Mouse (Mus musculus) lung, adult 2 months (tissue): ENCODE data around the gene Atp11a. TPM values are rescaled to one million over a fixed set of nuclear protein-coding genes. Genes with fewer than 3 reads are reported as not detected.
A peak's percentile ranks its signal among the peaks of the same experiment; 100 is the strongest.

Experiments used
- DNase-seq: peaks from one replicate; pipeline ENCODE4 v3.0.0; 2022
- H3K4me1 ChIP-seq: fragments of 200-500 bp; 2 replicates; pipeline ENCODE4 v1.6.1; 2011; ENCODE audit warnings: low read length; ENCODE audit not compliant: control insufficient read depth, insufficient read depth
- H3K4me3 ChIP-seq: fragments of 200-500 bp; replicated peaks from 2 replicates; pipeline ENCODE3; 2011; ENCODE audit warnings: low read depth, mild to moderate bottlenecking, control low read depth, low read length; ENCODE audit errors: extremely low read depth
- CTCF ChIP-seq: fragments of 200-500 bp; IDR thresholded peaks from 2 replicates; pipeline ENCODE4 v1.5.1; 2011; ENCODE audit warnings: mild to moderate bottlenecking, low read length, control low read depth; ENCODE audit not compliant: insufficient read depth
- POLR2A ChIP-seq: fragments of 200-500 bp; IDR thresholded peaks from 2 replicates; pipeline ENCODE4 v1.6.1; 2011; ENCODE audit warnings: low read depth, mild to moderate bottlenecking, control low read depth, low read length, borderline replicate concordance; ENCODE audit errors: extremely low read depth
- WGBS: fragments of 180-500 bp; shearing (Covaris S2); methylation state at CpG from one replicate; pipeline ENCODE4 v1.1.7; 2018; 5-methylcytosine and 5-hydroxymethylcytosine counted together
- polyA plus RNA-seq: library from polyadenylated mRNA; depleted of rRNA; stranded (reverse); fragments of >200 nt; gene quantifications from 2 replicates; pipeline ENCODE4 v1.2.3, GENCODE M21; 2012

Atp11a gene
- polyA plus RNA-seq, 1 experiment = 307 TPM

DNA sequence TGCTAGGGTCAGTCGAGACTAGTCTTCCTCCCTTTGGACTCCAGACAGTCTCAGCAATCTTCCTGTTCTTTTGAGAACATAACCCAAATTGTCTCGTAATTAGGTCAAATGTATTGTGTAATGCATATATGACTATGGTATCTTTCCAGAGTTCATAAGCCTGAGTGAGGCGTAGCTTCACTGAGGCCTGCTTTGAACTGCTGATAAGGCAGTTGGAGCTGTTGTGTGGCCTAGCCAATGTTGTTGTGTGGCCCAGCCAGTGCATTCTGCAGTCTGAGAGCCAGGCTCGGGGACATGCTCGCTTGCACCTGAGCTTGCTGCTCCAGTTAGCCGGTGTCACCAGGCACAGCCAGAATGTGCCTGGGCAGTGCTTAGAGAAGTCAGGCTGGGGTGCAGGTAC lies 89.6 kb downstream of the Atp11a start:
- no peaks in the 10 kb centered on the region for H3K4me1 ChIP-seq
- 84% methylated on average over 6 of the region's 6 CpGs for WGBS
- H3K4me3 ChIP-seq = no peak overlapping the region
- TF ChIP-seq CTCF (no peak), POLR2A (no peak)
- no peak for DNase-seq

DNA sequence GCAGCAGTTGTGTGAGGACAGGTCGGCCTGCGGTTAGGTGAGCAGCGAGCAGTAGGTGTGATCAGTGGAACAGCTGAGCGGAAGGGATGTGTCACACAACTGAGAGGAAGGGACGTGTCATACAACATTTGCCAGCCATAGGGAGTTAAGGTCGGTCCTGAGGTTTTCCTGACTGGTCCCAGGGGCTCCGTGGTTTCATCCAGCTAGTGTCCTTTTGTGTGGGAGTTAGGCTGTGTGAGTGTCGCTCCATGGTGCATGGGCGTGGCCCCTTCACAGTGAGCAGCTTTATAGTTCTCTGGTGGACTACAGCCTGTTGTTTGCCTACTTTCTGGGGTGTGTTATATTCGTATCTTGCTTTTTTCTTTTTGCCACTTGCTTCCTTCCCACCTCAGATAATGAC lies 94.4 kb downstream of the Atp11a start:
- Histone ChIP-seq H3K4me3 (no peak overlapping the region), H3K4me1 (no peaks in the 10 kb centered on the region)
- 77% methylated on average over 10 of the region's 10 CpGs for WGBS
- DNase-seq = no peak
- TF ChIP-seq POLR2A = no peak
- no peak for TF ChIP-seq CTCF

DNA sequence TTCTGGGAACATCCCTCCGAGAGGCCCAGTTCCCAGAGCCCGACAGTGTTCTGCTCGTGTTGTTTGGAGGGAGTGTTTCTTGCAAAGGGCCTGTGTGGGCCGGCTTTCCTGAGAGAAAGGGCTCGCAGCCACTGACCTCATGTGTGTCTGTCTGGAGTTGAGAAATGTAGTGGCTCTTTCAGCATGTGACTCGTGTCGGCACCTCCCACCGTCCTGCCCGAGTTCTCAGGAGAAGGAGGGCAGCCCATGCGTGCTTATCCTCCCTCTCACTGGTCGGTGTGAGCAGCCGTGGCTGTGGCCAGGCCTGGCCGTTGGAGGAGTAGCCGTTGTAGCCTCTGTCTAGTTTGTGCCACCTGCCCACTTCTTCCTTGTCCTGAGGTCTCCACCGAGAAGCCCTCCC lies 99.2 kb downstream of the Atp11a start:
- TF ChIP-seq POLR2A (no peak), CTCF (no peak)
- H3K4me1 ChIP-seq = no peaks in the 10 kb centered on the region
- DNase-seq = no peak
- WGBS = 55% methylated on average over 15 of the region's 15 CpGs
- no peak overlapping the region for H3K4me3 ChIP-seq

DNA sequence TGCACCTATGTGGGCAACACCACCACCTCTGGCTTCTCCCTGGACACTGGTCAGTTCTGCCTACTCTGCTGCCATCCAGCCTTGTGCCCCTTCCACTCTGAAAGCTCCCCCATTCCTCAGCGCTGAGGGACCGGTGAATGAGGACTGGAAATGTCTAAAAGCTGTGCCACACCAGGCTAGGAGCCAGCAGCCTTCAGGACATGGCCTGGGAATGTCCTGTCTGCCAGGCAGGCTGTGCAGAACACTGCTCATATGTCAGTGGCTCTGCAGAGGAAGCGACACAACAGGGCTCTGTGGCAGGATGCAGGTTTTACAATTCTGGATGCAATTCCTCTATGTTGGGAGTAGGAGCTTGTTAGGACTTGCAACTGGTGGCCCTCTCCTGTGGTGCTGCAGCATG lies 106.2 kb downstream of the Atp11a start:
- TF ChIP-seq CTCF = no peak
- TF ChIP-seq POLR2A = no peak
- WGBS = 89% methylated on average over 3 of the region's 3 CpGs
- H3K4me3 ChIP-seq = no peak overlapping the region
- no peaks in the 10 kb centered on the region for H3K4me1 ChIP-seq
- no peak for DNase-seq

DNA sequence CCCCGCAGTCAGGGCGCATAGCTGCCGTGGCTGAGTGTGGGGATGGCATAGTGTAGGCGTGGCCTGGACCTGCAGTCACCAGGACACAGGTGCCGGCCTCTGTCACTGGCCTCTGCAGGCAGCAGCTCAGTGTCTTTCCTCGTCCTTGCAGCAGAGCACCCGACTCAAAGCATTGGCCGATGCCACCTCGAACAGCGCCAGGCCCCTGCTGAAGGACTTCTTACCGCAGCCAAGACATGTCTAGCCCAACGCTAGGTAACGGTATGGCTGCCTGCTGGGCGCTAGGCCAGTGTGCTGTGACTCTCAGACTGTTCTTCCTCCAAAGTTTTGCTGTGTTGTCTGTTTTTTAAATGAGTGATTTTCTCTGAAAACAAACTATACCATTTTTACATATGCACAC lies 106.8 kb downstream of the Atp11a start:
- no peak overlapping the region for H3K4me3 ChIP-seq
- DNase-seq = no peak
- 87% methylated on average over 14 of the region's 14 CpGs for WGBS
- TF ChIP-seq POLR2A (no peak), CTCF (no peak)
- no peaks in the 10 kb centered on the region for H3K4me1 ChIP-seq

DNA sequence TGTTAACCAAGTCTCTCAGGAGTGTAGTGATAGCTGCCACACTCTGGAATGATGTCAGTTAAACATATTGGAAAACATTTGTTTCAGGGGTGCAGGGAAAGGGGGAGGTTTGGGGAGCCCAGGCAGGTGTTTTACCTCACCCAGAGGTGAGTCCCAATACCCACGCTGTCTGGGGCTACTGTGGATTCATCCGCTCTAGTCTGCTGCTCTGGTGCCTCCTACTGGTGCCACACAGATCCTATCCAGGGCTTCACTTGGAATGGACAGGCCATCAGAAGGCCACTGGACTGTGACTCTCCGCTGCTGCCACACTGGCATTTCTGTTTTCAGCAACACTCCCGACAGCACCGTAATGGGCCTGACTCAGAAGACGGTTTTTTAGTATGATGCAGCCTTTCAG lies 109.0 kb downstream of the Atp11a start:
- DNase-seq = no peak
- WGBS = 81% methylated on average over 6 of the region's 6 CpGs
- no peaks in the 10 kb centered on the region for H3K4me1 ChIP-seq
- H3K4me3 ChIP-seq = no peak overlapping the region
- TF ChIP-seq POLR2A (no peak), CTCF (no peak)

DNA sequence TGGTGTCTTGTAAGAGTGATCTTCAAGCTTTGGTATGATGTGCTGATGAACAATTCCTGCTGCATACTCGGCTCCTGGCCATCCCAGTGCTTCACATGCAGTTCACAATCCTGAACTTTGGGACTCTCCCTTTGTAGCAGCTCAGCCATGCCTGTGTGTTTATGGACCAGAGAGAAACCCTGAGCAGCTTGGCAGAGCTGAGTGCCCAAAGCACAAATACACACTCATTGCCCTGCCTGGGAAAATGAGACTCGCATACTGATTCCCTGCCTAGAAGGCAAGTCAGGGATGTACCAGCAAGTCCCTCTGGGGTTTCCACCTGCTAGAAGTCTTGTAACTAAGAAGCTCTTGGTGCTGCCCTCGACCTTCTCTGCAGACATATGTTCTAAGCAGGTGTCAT lies 112.8 kb downstream of the Atp11a start:
- Histone ChIP-seq H3K4me3 (no peak overlapping the region), H3K4me1 (no peaks in the 10 kb centered on the region)
- TF ChIP-seq CTCF (no peak), POLR2A (no peak)
- no peak for DNase-seq
- WGBS = 71% methylated on average over 3 of the region's 3 CpGs

DNA sequence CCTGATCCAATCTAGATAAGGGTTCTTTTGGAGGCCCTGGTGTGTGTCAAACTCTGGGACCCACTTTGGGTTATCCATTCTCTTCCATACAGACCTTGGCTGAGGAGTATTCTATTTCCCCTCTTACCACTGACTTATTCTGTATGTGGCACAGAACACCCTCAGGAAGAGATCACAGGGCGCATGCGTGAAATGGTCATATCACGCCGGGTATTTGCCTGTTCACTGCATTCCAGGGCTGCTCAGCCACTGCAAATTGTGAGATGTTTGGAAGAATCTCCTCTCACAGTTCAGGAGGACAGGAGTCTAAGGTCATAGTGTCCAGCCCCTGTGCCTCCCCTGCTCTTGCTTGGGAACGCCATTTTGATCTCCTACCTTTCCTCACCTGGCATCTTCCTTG lies 113.8 kb downstream of the Atp11a start:
- TF ChIP-seq CTCF = no peak
- no peak for DNase-seq
- H3K4me1 ChIP-seq = no peaks in the 10 kb centered on the region
- 82% methylated on average over 5 of the region's 5 CpGs for WGBS
- no peak overlapping the region for H3K4me3 ChIP-seq

DNA sequence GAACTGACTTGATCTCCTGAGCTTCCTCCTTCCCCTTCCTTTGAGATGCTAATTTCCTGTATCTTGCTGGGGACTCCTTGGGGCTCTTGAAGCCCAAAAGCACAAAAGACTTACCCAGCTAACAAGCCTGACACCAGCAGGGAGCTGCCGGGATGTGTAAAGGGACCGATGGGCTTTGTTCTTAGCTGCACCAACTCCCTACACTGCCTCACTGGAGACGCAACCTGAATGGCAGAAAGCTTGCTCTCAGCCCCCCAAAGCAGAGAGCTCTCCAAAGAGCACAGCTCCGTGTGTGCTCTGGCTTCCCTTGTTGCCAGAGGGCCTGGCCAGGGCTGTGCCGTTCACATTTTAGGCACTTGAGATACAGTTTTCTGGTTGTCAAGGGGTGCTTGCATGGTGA lies 114.6 kb downstream of the Atp11a start:
- Histone ChIP-seq H3K4me1 (no peaks in the 10 kb centered on the region), H3K4me3 (no peak overlapping the region)
- 27% methylated on average over 5 of the region's 5 CpGs for WGBS
- TF ChIP-seq CTCF (no peak), POLR2A (no peak)
- DNase-seq = no peak

DNA sequence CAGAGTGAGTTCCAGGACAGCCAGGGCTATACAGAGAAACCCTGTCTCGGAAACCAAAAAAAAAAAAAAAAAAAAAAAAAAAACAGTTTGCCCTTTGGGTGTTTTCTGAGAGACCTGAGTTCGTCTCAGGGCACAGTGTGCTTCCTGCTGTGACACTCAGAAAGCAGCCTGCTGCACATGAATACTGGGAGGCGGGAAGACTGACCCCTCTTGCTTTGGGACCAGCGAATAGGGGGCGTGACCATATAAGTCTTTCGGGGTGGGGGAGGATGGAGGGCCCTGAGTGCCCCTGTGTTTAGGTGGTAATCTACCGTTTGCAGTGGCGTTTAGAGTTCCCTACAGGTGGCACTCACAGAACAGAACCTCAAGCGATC lies 116.2 kb downstream of the Atp11a start:
- TF ChIP-seq POLR2A = no peak
- TF ChIP-seq CTCF = no peak
- H3K4me3 ChIP-seq = no peak overlapping the region
- H3K4me1 ChIP-seq = no peaks in the 10 kb centered on the region
- no peak for DNase-seq
- WGBS = 4% methylated on average over 9 of the region's 9 CpGs

DNA sequence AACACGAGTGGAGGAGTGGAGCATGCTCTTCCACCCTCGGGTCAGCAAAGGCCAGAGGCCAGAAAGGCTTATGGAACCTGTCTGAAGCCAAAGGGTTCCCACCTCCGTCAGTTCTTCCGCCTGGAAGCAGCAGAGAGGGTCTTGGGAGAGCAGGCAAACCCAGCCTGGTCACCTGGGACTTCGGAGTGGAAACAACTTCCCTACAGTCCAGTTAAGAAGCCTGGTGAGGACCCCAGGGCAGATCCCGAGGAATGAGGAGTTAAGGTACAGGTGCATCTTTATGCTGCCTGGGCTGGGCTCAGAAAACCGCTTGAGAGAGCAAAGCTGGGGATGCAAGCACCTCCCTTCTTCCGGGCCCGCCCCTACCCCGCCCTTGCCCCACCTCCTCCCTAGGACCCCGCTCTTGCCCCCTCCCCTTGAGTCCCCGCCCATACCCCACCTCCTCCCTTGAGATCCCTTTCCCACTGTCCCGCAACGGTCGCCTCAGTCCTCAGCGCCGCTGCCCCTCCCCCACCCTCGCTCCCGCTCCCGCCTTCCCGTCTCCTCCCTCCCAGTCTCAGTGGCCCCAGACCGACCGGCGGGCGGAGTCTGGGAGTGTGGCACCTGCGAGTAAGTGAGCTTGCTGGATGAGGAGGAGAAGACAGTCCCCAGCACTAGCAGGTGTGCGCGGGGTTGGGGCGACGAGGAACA lies 116.7 kb downstream of the Atp11a start, which contains the start of gene Mcf2l:
Gene Mcf2l, plus strand, starts transcription at position 450 of the 690 bp plus-strand sequence.
- 2% methylated on average over 30 of the region's 30 CpGs for WGBS
- Histone ChIP-seq H3K4me1 (no peaks in the 10 kb centered on the region), H3K4me3 (peak within 1 kb of the TSS; percentile 66)
- peak; percentile 50 for DNase-seq
- no peak for TF ChIP-seq CTCF
